Mouse (Mus musculus) cerebellum, postnatal 36 days (tissue): Measurements from ENCODE around the gene Gm49380.
"Not testable (repeated sequence)": the region's sequence is repeated elsewhere in the genome, so short reads cannot be mapped to it uniquely, and the experiment has no call there.

Experiments
- DNase-seq, 2 experiments: peaks; one replicate each; pipeline ENCODE4 v3.0.0; 2021 to 2022; ENCODE audit warnings: mixed read lengths in 2 of 2

Gene Gm49380

GRCm38 (mm10) chr9:44125026-44125425 is 11.7 kb upstream of the Gm49380 start:
- DNase-seq: no peak

- DNase-seq: no peak
Measured at GRCm38 (mm10) chr9:44124317-44124716, 11.0 kb upstream of the Gm49380 start.

GRCm38 (mm10) chr9:44119948-44120465 is 6.7 kb upstream of the Gm49380 start:
- no peak for DNase-seq

- DNase-seq: peak in 1 of 2 experiments; percentile 41
Measured at GRCm38 (mm10) chr9:44119011-44119410, 5.7 kb upstream of the Gm49380 start.

GRCm38 (mm10) chr9:44116182-44116581 is 2.9 kb upstream of the Gm49380 start:
- DNase-seq: no peak

GRCm38 (mm10) chr9:44115599-44115998 is 2.3 kb upstream of the Gm49380 start:
- no peak for DNase-seq

- DNase-seq: no peak
Measured at GRCm38 (mm10) chr9:44114453-44114852, 1.2 kb upstream of the Gm49380 start.

GRCm38 (mm10) chr9:44111909-44112308 is 1.4 kb downstream of the Gm49380 start:
- not testable (repeated sequence) for DNase-seq

GRCm38 (mm10) chr9:44109360-44110095 is 3.8 kb downstream of the Gm49380 start:
- peak; percentile 79 to 88 for DNase-seq

- DNase-seq: no peak
Measured at GRCm38 (mm10) chr9:44108269-44109055, 4.8 kb downstream of the Gm49380 start.

- peak in 1 of 2 experiments; percentile 63 for DNase-seq
Measured at GRCm38 (mm10) chr9:44107557-44108179, 5.6 kb downstream of the Gm49380 start.

GRCm38 (mm10) chr9:44107110-44107509 is 6.2 kb downstream of the Gm49380 start, which contains the start of gene C1qtnf5:
Gene C1qtnf5 (plus strand): TSS chr9:44107245.
- DNase-seq: peak in 1 of 2 experiments; percentile 55

GRCm38 (mm10) chr9:44106596-44106995 is 6.7 kb downstream of the Gm49380 start:
- DNase-seq: peak; percentile 51 to 55

GRCm38 (mm10) chr9:44106182-44106581 is 7.1 kb downstream of the Gm49380 start:
- DNase-seq: no peak

- no peak for DNase-seq
Measured at GRCm38 (mm10) chr9:44105781-44106180, 7.5 kb downstream of the Gm49380 start.

- no peak for DNase-seq
Measured at GRCm38 (mm10) chr9:44104881-44105280, 8.4 kb downstream of the Gm49380 start.

GRCm38 (mm10) chr9:44101490-44101889 is 11.8 kb downstream of the Gm49380 start, which contains the start of gene Mfrp:
Gene Mfrp (plus strand): TSS chr9:44101729.
- DNase-seq: no peak

GRCm38 (mm10) chr9:44096536-44096935 is 16.8 kb downstream of the Gm49380 start:
- DNase-seq: no peak

- DNase-seq: no peak
Measured at GRCm38 (mm10) chr9:44095781-44096180, 17.5 kb downstream of the Gm49380 start.

GRCm38 (mm10) chr9:44094737-44095136 is 18.6 kb downstream of the Gm49380 start:
- DNase-seq: no peak

GRCm38 (mm10) chr9:44093612-44094503 is 19.4 kb downstream of the Gm49380 start:
- peak; percentile 88 for DNase-seq
